Mouse (Mus musculus) kidney, adult 2 months (tissue): ENCODE data around the gene Rpn1. TPM values are rescaled to one million over a fixed set of nuclear protein-coding genes. Genes with fewer than 3 reads are reported as not detected.

Source experiments
- DNase-seq: peaks from one replicate; pipeline ENCODE4 v3.0.0; 2021
- H3K27ac ChIP-seq: fragments of 200-500 bp; 2 replicates; pipeline ENCODE4 v1.5.1; 2012; ENCODE audit warnings: low read depth, low read length, control low read depth, inconsistent platforms; ENCODE audit not compliant: insufficient read depth
- H3K27me3 ChIP-seq: fragments of 200-500 bp; replicated peaks from 2 replicates; pipeline ENCODE4 v1.6.1; 2012; ENCODE audit warnings: mild to moderate bottlenecking, moderate library complexity, low read length, inconsistent platforms; ENCODE audit not compliant: control insufficient read depth, insufficient read depth
- H3K36me3 ChIP-seq: fragments of 200-500 bp; 2 replicates; pipeline ENCODE4 v1.6.1; 2012; ENCODE audit warnings: mild to moderate bottlenecking, moderate library complexity, low read length, inconsistent platforms; ENCODE audit not compliant: control insufficient read depth, insufficient read depth
- H3K4me1 ChIP-seq: fragments of 200-500 bp; 2 replicates; pipeline ENCODE4 v1.6.1; 2011; ENCODE audit warnings: low read length; ENCODE audit not compliant: control insufficient read depth, insufficient read depth
- H3K4me3 ChIP-seq: fragments of 200-500 bp; 2 replicates; pipeline ENCODE4 v1.5.1; 2011; ENCODE audit warnings: mild to moderate bottlenecking, low read depth, low read length, control low read depth; ENCODE audit not compliant: insufficient read depth
- CTCF ChIP-seq: fragments of 200-500 bp; conservative IDR thresholded peaks from 2 replicates; pipeline ENCODE4 v1.5.1; 2011; ENCODE audit warnings: low read depth, mild to moderate bottlenecking, control low read depth, low read length, moderate library complexity, mixed read lengths; ENCODE audit not compliant: insufficient read depth, insufficient read length
- POLR2A ChIP-seq: fragments of 200-500 bp; IDR thresholded peaks from one replicate; pipeline ENCODE4 v1.6.1; 2011; ENCODE audit warnings: low read depth, low read length, control low read depth
- WGBS: fragments of 180-500 bp; shearing (Covaris S2); methylation state at CpG from one replicate; pipeline ENCODE4 v1.1.7; 2018; 5-methylcytosine and 5-hydroxymethylcytosine counted together
- polyA plus RNA-seq: library from polyadenylated mRNA; depleted of rRNA; stranded (reverse); fragments of >200 nt; gene quantifications from 2 replicates; pipeline ENCODE4 v1.2.3, GENCODE M21; 2012

Gene Rpn1
- polyA plus RNA-seq, 1 experiment: 188 TPM

DNA sequence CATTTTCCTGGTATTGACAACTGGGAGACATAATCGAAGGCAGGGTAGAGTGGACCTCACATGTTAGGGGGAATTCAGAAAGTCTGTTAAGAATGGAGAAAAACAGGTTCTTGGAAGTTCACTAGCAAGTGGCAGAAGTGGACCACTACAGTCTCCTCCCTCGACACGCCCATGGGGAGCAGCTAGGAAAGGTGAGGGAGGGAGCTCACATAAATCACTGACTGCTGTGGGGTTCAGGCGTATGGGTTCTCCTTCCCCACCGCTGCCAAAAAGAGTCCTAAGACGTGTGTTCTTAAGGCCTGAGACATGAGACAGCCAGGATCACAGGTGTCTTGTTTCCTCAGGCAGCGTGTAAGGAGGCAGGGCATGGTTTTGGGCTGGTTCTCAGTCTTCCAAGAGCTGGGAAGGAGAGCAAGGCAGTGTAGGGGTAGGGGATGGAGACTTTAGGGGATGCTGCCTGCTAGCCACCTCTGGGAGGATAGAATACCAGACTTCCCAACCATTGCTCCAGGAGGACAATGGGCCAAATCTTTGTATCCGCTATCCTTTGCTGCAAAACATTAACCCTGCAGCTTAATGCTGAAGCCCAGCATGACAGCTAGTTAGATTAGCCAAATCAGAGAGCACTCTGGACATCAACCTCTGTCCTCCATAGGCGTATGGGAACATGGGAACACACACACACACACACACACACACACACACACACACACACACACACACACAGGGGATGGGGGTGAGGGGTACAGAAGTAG, 30.0 kb upstream of the Rpn1 start:
- H3K27ac ChIP-seq: peak overlapping the region; percentile 27; the same call in 1 of the 2 replicates
- 41% methylated on average over 9 of the region's 9 CpGs for WGBS
- H3K27me3 ChIP-seq: no peaks in the 10 kb centered on the region
- H3K4me1 ChIP-seq: peaks cover 3% of the 10 kb centered on the region; the same call in 1 of the 2 replicates
- peak; percentile 71 for DNase-seq
- TF ChIP-seq POLR2A (no peak), CTCF (no peak)
- no peak overlapping the region for H3K4me3 ChIP-seq
- no peaks in the 10 kb centered on the region for H3K36me3 ChIP-seq

DNA sequence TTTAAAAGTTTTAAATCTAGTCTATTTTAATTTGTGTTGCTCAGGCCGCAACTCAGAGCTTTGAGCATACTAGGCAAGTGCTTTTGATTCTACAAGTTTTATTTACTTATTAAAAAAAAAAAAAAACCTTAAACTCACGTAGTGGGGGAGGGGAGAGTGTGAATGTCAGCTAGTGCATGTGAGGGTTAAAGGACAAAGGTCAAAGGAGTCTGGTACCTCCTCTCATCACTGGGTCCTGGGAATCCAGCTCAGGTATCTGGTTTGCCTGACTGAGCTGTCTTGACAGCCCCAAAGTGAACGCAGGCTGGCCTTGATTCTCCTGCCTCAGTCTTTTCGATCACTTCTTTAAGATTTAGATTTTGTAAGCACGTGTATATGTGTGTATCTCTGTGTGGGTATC, 28.6 kb upstream of the Rpn1 start:
- TF ChIP-seq POLR2A (no peak), CTCF (no peak)
- Histone ChIP-seq H3K36me3 (no peaks in the 10 kb centered on the region), H3K4me3 (no peak overlapping the region), H3K27ac (no peak overlapping the region), H3K4me1 (peaks cover 3% of the 10 kb centered on the region; the same call in 1 of the 2 replicates), H3K27me3 (no peaks in the 10 kb centered on the region)
- 70% methylated on average over 5 of the region's 5 CpGs for WGBS
- peak; percentile 67 for DNase-seq

DNA sequence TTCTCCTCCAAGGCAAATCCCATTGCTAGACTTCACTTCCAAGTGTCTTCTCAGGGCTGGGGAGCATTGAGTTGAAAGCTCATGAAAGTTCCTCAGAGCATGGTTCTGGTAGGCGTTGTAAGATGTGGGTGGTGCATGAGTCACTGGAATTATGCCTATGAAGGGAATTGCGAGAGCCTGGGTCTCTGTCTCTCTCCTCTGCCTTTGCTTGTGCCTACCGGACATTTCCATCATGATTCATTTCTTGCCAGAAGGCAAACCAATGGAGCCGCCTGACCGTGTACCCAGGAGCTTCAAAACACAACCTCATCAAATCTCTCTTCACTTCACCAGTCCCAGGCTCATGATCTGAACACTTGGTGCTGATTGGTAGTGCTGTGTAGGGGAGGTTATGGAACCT, 27.4 kb upstream of the Rpn1 start:
- H3K27ac ChIP-seq: no peak overlapping the region
- H3K36me3 ChIP-seq: no peaks in the 10 kb centered on the region
- WGBS: 77% methylated on average over 5 of the region's 5 CpGs
- H3K27me3 ChIP-seq: no peaks in the 10 kb centered on the region
- TF ChIP-seq CTCF: no peak
- TF ChIP-seq POLR2A: no peak
- DNase-seq: no peak
- H3K4me1 ChIP-seq: peaks cover 3% of the 10 kb centered on the region; the same call in 1 of the 2 replicates
- H3K4me3 ChIP-seq: no peak overlapping the region

DNA sequence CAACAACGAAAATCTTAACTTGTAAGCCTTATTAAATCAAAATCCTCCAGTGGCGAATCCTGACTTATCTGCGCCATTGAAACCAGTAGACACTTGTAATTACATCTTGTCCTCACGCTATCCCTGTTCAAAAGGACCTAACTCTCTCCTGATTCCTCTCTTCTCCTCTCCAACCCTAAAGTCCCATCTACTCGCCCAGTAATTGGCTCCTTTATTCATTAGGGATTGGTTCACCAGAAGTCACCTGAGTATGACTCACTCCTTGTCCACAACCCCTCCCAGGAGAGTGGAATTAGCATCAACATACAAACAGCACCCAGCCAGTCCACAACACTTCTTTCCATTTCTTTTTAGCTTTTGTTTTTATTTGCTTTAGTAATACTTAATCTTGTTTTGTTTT, 24.4 kb upstream of the Rpn1 start:
- Histone ChIP-seq H3K27me3 (no peaks in the 10 kb centered on the region), H3K36me3 (no peaks in the 10 kb centered on the region), H3K4me1 (no peaks in the 10 kb centered on the region; the same call in 1 of the 2 replicates), H3K27ac (no peak overlapping the region), H3K4me3 (no peak overlapping the region)
- whole genome bisulfite sequencing: 86% methylated on average over 5 of the region's 5 CpGs
- TF ChIP-seq POLR2A: no peak
- no peak for TF ChIP-seq CTCF
- DNase-seq: no peak

DNA sequence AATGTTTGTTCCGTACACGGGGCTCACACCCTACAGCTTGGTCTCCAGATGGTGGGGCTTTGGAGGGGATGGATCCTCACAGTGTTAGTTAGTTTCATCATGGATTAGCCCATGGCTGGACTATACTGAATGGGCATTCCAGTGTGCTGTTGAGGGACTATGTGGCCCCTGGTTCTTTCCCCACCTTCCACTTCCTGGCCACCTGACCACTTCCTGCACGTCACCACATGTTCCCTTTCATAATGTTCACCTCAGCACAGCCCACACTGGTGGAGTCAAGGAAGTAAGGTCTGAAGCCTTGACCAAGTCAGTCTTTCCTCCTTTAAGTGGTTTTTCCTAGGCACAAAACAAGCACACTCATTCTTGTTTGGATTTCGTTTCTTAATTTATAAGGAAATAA, 23.7 kb upstream of the Rpn1 start:
- WGBS: 82% methylated on average over 4 of the region's 4 CpGs
- Histone ChIP-seq H3K4me1 (0 out of 2 replicates have a peak, but pooled peaks cover 2% of the 10 kb centered on the region), H3K27ac (no peak overlapping the region), H3K36me3 (no peaks in the 10 kb centered on the region), H3K27me3 (no peaks in the 10 kb centered on the region), H3K4me3 (no peak overlapping the region)
- no peak for TF ChIP-seq POLR2A
- TF ChIP-seq CTCF: no peak
- DNase-seq: no peak

DNA sequence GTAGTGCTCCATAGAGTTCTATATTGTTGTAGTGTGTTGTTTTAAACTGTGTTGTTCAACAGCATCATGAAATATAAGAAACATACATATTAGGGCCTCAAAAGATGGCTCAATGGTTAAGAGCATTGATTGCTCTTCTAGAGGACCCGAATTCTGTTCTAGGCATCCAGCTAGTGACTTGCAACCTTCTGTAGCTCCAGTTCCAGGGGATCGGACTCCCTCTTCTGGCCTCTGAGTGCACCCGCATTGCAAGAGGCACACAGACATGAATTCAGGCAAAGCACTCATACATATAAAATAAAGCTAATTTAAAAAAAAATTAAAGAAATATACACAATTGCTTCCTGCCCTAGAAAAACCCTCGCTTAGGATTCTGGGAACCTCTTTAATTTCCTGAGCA, 22.9 kb upstream of the Rpn1 start:
- H3K27ac ChIP-seq: no peak overlapping the region
- H3K4me3 ChIP-seq: no peak overlapping the region
- 0 out of 2 replicates have a peak, but pooled peaks cover 2% of the 10 kb centered on the region for H3K4me1 ChIP-seq
- TF ChIP-seq POLR2A (no peak), CTCF (no peak)
- no peak for DNase-seq
- 91% methylated on average over 4 of the region's 4 CpGs for WGBS
- H3K27me3 ChIP-seq: no peaks in the 10 kb centered on the region
- no peaks in the 10 kb centered on the region for H3K36me3 ChIP-seq

DNA sequence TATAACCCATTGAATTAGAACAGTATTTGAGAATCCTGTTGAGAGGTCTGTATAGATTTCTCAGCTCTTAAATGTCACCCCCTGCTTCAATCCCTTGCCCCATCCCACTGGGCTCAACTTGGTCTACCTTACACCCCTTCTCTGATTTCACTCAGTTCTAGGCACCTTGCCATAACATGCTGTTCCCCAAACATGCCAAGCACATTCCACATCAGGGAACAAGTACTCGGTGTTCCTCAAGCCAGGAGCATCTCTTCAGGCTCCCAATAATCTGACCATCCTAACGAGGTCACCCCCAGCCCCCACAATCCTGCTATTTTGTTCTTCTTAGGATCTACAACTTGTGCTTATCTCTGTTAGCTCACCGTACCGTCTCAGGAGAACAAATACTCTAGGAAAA, 21.9 kb upstream of the Rpn1 start:
- Histone ChIP-seq H3K4me3 (no peak overlapping the region), H3K36me3 (no peaks in the 10 kb centered on the region), H3K4me1 (0 out of 2 replicates have a peak, but pooled peaks cover 2% of the 10 kb centered on the region), H3K27me3 (no peaks in the 10 kb centered on the region), H3K27ac (no peak overlapping the region)
- WGBS: 75% methylated on average over 4 of the region's 4 CpGs
- no peak for TF ChIP-seq CTCF
- TF ChIP-seq POLR2A: no peak
- no peak for DNase-seq
